Mouse (Mus musculus) neural tube, embryonic 11.5 days (tissue): Measurements from ENCODE around the gene Gse1. TPM values are rescaled to one million over a fixed set of nuclear protein-coding genes. Genes with fewer than 3 reads are reported as not detected.

ENCODE experiments used
- ATAC-seq: fragments of 200-750 bp; cut with Nextera tagmentation; 2 replicates; pipeline ENCODE4 v1.8.0; 2017; ENCODE audit warnings: moderate number of reproducible peaks, mild to moderate bottlenecking, moderate TSS enrichment, moderate library complexity; ENCODE audit not compliant: insufficient read depth, low FRiP score, low TSS enrichment
- DNase-seq: peaks from one replicate; pipeline ENCODE4 v3.0.0-alpha.2; 2015; ENCODE audit warnings: low spot score
- H3K27ac ChIP-seq: fragments of 300-500 bp; sonication (generic); 2 replicates; pipeline ENCODE4 v1.5.1; 2014; ENCODE audit warnings: low read depth, mild to moderate bottlenecking, low read length
- H3K27me3 ChIP-seq: fragments of 300-500 bp; sonication (generic); 2 replicates; pipeline ENCODE4 v1.6.1; 2014; ENCODE audit warnings: mild to moderate bottlenecking, low read length, mixed read lengths; ENCODE audit not compliant: control insufficient read depth, insufficient read depth
- H3K36me3 ChIP-seq: fragments of 300-500 bp; sonication (generic); 2 replicates; pipeline ENCODE4 v1.6.1; 2014; ENCODE audit warnings: mild to moderate bottlenecking, low read length, moderate library complexity, mixed read lengths; ENCODE audit not compliant: control insufficient read depth, insufficient read depth
- H3K4me1 ChIP-seq: fragments of 300-500 bp; sonication (generic); 2 replicates; pipeline ENCODE4 v1.6.1; 2014; ENCODE audit warnings: low read length, mixed read lengths; ENCODE audit not compliant: control insufficient read depth, insufficient read depth
- H3K4me2 ChIP-seq: fragments of 300-500 bp; sonication (generic); 2 replicates; pipeline ENCODE4 v1.6.1; 2014; ENCODE audit warnings: low read depth, mild to moderate bottlenecking, moderate library complexity
- H3K4me3 ChIP-seq: fragments of 300-500 bp; sonication (generic); 2 replicates; pipeline ENCODE4 v1.5.1; 2014; ENCODE audit warnings: low read depth, low read length
- H3K9ac ChIP-seq: fragments of 300-500 bp; sonication (generic); 2 replicates; pipeline ENCODE4 v1.6.1; 2014; ENCODE audit warnings: mild to moderate bottlenecking, low read length
- H3K9me3 ChIP-seq: fragments of 300-500 bp; sonication (generic); 2 replicates; pipeline ENCODE4 v1.6.1; 2016; ENCODE audit warnings: low read length; ENCODE audit not compliant: control insufficient read depth
- WGBS: fragments of 180-500 bp; shearing (Covaris S2); extraction: QIAGEN DNeasy Blood & Tissue Kit; methylation state at CpG from one replicate; pipeline ENCODE4 v1.1.7; 2014; 5-methylcytosine and 5-hydroxymethylcytosine counted together
- polyA plus RNA-seq: library from polyadenylated mRNA; unstranded; fragments of >200 nt; fragmentation: Nextera tagmentation; extraction: Ambion mirVana; gene quantifications from 2 replicates; pipeline ENCODE4 v1.2.1, GENCODE M21; 2014

Gse1 gene
- polyA plus RNA-seq, 1 experiment from 2014 or later: 33.5 TPM

DNA sequence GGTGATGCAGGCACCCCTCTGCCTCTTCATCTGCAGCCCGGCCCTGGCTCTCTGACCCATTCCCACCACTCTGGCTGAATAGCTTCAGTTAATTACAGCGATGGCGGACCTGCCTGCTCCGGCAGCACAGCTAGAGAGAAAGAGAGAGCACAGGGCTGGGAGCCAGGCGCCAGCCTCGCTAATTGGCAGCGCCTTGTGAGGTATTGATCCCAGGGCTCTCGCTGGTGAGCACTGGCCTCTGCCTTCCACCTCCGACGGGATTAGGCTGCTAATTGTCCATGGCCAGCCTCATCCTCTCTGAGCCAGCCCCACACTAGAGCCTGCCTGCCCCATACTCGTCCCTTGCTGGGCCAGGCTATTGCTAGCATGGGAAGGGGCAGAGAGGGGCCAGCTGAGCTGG, 331.4 kb downstream of the Gse1 start:
- H3K27ac ChIP-seq: peak overlapping the region; percentile 68
- peak; percentile 48 for DNase-seq
- H3K27me3 ChIP-seq: no peaks in the 10 kb centered on the region
- H3K4me2 ChIP-seq: no peak overlapping the region; the same call in 1 of the 2 replicates
- WGBS: 19% methylated on average over 11 of the region's 11 CpGs
- no peak for ATAC-seq
- peaks cover 90% of the 10 kb centered on the region for H3K4me1 ChIP-seq
- H3K9ac ChIP-seq: no peak overlapping the region
- no peaks in the 10 kb centered on the region for H3K9me3 ChIP-seq
- H3K36me3 ChIP-seq: peaks cover 5% of the 10 kb centered on the region
- no peak overlapping the region for H3K4me3 ChIP-seq

DNA sequence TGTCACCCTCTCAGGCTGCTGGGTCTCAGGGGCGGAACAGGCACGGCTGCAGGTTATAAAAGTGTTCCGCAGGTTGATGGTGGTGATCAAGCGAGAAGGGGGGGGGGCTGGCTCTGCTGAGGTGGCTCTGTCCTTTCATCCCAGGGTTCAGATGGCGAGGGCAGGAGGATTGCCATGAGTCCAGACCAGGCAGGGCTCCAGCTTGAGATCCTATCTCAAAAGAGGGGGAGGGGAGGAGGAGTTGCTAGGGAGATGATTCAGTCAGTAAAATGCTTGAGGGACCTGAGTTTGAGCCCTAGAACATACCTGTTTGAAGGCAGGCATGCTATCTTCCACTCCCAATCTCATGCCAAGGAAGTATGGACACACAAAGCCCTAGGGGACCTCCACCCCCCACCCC, 332.3 kb downstream of the Gse1 start:
- Histone ChIP-seq H3K9ac (no peak overlapping the region), H3K27me3 (no peaks in the 10 kb centered on the region), H3K4me2 (no peak overlapping the region), H3K27ac (peak overlapping the region; percentile 68; the same call in 1 of the 2 replicates), H3K9me3 (no peaks in the 10 kb centered on the region), H3K4me3 (no peak overlapping the region), H3K36me3 (peaks cover 4% of the 10 kb centered on the region), H3K4me1 (peaks cover 92% of the 10 kb centered on the region)
- 59% methylated on average over 5 of the region's 5 CpGs for WGBS
- no peak for ATAC-seq
- DNase-seq: no peak

DNA sequence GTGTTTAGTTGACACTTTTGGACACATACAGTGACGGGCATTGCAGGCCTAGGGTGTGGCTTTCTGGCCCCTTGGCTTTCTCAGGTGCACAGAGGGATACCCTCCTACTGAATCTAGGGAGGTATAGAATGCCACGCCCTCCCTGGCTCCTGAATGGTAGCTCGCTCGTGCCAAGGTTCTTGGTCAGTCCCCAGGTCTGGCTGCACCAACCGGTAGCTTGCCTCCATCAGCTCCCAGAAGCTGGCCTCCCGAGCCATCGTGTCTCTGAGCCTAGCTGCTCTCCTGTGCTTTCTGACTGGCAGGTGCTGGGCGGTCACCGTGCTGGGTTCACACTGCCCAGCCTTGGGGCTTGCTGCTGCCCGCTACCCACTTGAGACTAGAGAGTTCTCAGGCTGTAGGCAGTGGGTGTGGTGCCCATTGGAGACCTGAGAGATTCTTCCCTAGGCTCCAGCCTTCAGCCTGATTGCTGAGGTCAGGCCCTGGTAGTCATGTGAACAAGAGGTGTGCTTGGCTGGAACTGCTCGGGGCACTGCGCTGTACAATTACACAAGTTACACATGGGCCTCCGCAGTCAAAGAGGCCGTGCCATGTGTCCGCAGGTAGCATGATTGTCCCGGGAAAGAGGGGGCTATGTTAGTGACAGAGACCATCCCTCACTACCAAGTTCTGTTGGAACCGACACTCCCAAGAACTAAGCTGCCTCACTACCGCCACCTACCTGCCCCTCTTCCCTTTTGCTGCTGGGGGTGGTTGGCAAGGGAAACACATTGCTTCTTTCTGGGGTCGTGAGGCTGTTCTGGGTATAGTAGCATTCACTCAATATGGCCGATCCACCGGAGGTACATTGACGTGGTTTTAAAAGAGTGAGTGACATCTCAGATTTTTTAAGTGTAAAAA, 333.5 kb downstream of the Gse1 start:
- H3K4me1 ChIP-seq: peaks cover 86% of the 10 kb centered on the region
- no peaks in the 10 kb centered on the region for H3K27me3 ChIP-seq
- no peaks in the 10 kb centered on the region for H3K9me3 ChIP-seq
- no peak overlapping the region; the same call in 1 of the 2 replicates for H3K9ac ChIP-seq
- no peak overlapping the region for H3K4me3 ChIP-seq
- 86% methylated on average over 22 of the region's 22 CpGs for WGBS
- peaks cover 9% of the 10 kb centered on the region for H3K36me3 ChIP-seq
- peak overlapping the region; percentile 67 for H3K27ac ChIP-seq
- no peak overlapping the region for H3K4me2 ChIP-seq
- no peak for DNase-seq
- no peak for ATAC-seq

DNA sequence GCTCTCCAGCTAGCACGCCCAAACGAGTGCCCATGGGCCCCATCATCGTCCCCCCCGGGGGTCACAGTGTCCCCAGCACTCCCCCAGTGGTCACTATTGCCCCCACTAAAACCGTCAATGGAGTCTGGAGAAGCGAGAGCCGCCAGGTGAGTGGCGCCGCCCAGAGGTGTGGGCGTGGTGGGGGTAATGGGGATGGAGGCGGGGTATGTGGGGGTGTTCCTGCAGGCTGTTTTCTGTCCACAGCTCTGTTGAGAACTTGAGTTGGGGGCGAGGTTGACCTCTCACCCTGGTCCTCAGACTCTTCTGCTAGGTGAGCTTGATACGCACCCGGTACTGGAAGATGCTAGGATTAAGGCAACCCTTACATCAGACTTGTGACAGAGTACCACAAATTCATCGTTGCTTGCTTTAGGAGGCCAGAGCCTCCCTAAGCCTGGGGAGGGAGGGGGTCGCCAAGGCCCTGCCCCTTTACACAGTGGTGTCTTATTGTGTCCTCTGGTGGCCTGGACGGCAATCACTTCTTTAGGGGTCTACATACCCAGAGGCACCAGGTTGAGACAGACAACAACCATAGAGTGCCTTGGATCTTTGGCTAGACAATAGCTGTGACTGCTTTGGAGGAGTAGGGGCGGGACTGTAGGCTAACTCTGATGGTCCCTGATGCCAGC, 334.6 kb downstream of the Gse1 start:
- DNase-seq (no peak), ATAC-seq (no peak)
- Histone ChIP-seq H3K27ac (peak overlapping the region; percentile 67), H3K27me3 (no peaks in the 10 kb centered on the region), H3K4me2 (no peak overlapping the region), H3K36me3 (peaks cover 19% of the 10 kb centered on the region), H3K9ac (0 out of 2 replicates have a peak overlapping the region, but pooled peaks have one; percentile 3), H3K4me3 (no peak overlapping the region), H3K9me3 (no peaks in the 10 kb centered on the region), H3K4me1 (peaks cover 76% of the 10 kb centered on the region)
- WGBS: 82% methylated on average over 18 of the region's 18 CpGs

DNA sequence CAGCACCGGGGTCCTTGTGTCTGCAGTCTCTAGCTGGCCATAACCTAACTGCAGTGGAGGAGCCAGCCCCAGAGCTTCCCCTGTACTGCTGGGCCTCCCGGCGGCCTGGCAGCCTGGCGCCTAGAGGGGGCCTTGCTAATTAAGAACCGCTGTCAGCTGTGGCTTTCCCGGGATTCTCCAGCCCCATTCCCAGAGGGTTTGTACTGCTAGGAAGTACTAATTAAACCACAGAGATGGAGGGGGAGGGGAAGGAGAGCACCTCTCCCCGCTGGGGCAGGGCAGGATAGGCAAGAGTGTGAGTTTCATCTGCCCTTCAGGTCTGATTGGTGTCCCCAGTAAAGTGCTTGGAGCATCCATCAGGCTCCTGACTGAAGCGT, 335.1 kb downstream of the Gse1 start:
- peaks cover 70% of the 10 kb centered on the region for H3K4me1 ChIP-seq
- H3K27me3 ChIP-seq: no peaks in the 10 kb centered on the region
- peaks cover 24% of the 10 kb centered on the region for H3K36me3 ChIP-seq
- H3K9ac ChIP-seq: no peak overlapping the region
- 18% methylated on average over 8 of the region's 8 CpGs for WGBS
- H3K27ac ChIP-seq: peak overlapping the region; percentile 67
- H3K4me3 ChIP-seq: no peak overlapping the region
- no peak overlapping the region for H3K4me2 ChIP-seq
- ATAC-seq (no peak), DNase-seq (peak; percentile 69)
- H3K9me3 ChIP-seq: no peaks in the 10 kb centered on the region

DNA sequence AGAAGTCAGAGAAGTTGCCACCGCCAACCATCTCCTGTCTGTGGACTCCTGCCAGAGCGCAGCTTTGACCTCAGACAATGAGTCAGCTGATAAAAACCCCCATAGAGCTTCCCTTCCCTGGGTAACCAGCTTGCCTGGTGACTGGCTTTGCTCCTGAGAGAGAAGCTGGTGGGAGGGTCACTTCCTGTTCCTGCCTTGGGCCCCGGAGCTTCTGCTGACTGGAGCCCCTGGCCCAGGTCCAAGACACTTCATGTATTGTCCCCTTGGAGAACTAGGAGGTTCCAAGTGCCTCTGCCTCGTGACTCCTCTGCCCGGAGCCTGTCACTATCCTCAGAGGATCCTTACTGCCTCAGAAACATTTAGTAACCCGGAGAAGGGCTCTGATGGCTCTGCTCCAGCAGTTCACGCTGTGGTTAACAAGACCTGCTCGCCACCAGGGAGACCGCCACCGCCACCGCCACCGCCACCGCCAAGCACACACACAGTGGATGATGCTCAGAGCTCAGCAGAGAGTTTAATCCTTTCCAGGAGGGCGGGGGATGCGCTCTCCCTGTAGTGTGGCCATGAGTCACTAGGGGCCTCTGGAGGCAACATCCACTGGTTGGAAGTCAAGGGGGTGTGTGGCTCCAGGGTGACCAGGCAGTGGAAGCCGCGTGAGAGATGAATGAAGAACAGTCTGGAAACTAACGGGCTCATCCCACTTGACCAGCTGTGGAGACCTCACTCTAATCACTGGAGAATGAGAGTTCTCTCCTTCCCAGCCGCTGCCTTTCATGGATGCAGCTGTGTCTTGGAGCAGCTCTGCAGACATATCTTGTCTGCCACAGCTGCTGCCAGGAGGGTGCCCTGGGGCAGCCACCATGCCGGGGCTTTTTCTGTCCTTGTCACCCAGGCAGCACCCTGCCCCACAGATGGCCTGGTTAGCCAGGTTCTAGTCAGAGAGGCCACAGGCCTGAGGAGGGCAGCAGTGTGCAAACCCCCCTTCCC, 335.9 kb downstream of the Gse1 start:
- Histone ChIP-seq H3K27ac (peak overlapping the region; percentile 67), H3K4me1 (peaks cover 63% of the 10 kb centered on the region), H3K9me3 (no peaks in the 10 kb centered on the region), H3K36me3 (peaks cover 31% of the 10 kb centered on the region), H3K9ac (no peak overlapping the region), H3K27me3 (no peaks in the 10 kb centered on the region), H3K4me2 (no peak overlapping the region), H3K4me3 (no peak overlapping the region)
- DNase-seq: peak; percentile 68
- WGBS: 56% methylated on average over 20 of the region's 20 CpGs
- 0 out of 2 replicates have a peak, but pooled peaks have one; percentile 29 for ATAC-seq

DNA sequence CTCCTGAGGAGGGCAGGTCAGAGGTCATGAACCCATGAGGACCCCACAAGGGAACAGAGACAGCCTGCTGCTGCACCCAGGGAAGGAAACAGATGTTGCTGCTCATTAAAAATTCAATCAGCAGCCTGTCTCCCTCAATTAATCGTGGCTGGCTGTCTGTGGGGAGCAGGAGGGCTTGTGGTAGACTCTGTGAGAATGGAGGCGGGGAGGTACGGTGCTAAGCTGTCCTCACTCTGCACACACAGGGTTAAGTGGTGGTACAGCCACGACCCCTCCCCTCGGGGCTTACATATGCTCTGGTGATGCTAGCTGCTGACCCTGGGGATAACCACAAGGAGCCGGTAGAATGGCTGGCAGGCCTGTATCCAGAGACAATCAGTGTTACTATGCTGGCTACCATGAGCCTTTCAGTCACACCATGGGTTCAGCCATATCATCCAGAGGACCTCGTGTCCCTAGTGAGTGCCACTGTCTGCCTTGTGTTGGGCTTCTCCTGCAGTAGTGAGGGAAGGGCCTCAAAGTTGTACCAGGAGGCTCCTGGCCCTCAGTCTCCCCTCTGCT, 337.0 kb downstream of the Gse1 start:
- Histone ChIP-seq H3K9ac (no peak overlapping the region), H3K4me3 (no peak overlapping the region), H3K9me3 (no peaks in the 10 kb centered on the region), H3K4me2 (no peak overlapping the region), H3K4me1 (peaks cover 57% of the 10 kb centered on the region), H3K27ac (peak overlapping the region; percentile 67), H3K36me3 (peaks cover 32% of the 10 kb centered on the region), H3K27me3 (no peaks in the 10 kb centered on the region)
- 18% methylated on average over 7 of the region's 7 CpGs for WGBS
- ATAC-seq: peak; percentile 54
- peak; percentile 62 for DNase-seq

DNA sequence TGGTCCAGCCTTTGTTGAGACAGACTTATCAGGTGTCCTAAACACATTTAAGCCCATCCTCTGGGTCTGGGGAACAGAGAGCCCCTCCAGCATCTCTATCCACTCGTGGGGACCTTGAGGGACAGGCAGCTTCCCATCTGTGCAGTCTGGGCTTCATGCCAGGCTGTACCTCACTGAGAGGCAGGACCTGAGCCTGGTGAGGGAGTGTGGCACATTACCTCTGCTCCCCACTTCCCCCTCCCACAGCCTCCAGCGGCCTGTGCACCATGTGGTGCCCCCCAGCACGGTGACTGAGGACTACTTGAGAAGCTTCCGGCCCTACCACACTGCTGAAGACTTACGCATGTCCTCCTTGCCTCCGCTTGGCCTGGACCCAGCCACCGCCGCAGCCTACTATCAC, 338.4 kb downstream of the Gse1 start:
- H3K4me3 ChIP-seq: no peak overlapping the region
- H3K9me3 ChIP-seq: no peaks in the 10 kb centered on the region
- peaks cover 49% of the 10 kb centered on the region for H3K4me1 ChIP-seq
- peaks cover 37% of the 10 kb centered on the region for H3K36me3 ChIP-seq
- H3K4me2 ChIP-seq: no peak overlapping the region
- no peak overlapping the region for H3K27ac ChIP-seq
- ATAC-seq (no peak), DNase-seq (no peak)
- 95% methylated on average over 8 of the region's 8 CpGs for WGBS
- H3K27me3 ChIP-seq: no peaks in the 10 kb centered on the region
- no peak overlapping the region for H3K9ac ChIP-seq
